Mouse (Mus musculus) frontal cortex, postnatal 25 days (tissue): ENCODE results near the gene Nlrx1.

Experiments
- DNase-seq, 2 experiments: peaks; one replicate each; pipeline ENCODE4 v3.0.0; 2022; ENCODE audit warnings: low spot score in 2 of 2

Nlrx1 gene

GRCm38 (mm10) chr9:44236601-44237000 is 31.8 kb downstream of the Nlrx1 start:
- no peak for DNase-seq

- DNase-seq = no peak
Measured at GRCm38 (mm10) chr9:44234479-44235427, 33.6 kb downstream of the Nlrx1 start.

- peak; percentile 97 to 99 for DNase-seq
Measured at GRCm38 (mm10) chr9:44233802-44234478, 34.5 kb downstream of the Nlrx1 start, which contains the start of gene Cbl. Gene Cbl, minus strand, starts transcription at chr9:44234049.

GRCm38 (mm10) chr9:44233021-44233801 is 35.2 kb downstream of the Nlrx1 start:
- DNase-seq = no peak

GRCm38 (mm10) chr9:44231609-44232008 is 36.8 kb downstream of the Nlrx1 start:
- DNase-seq = no peak

- DNase-seq = no peak
Measured at GRCm38 (mm10) chr9:44225993-44226392, 42.4 kb downstream of the Nlrx1 start.

- DNase-seq = no peak
Measured at GRCm38 (mm10) chr9:44213538-44213937, 54.9 kb downstream of the Nlrx1 start.

GRCm38 (mm10) chr9:44212406-44212805 is 56.0 kb downstream of the Nlrx1 start:
- no peak for DNase-seq

GRCm38 (mm10) chr9:44209416-44209815 is 59.0 kb downstream of the Nlrx1 start:
- DNase-seq = no peak

- DNase-seq = no peak
Measured at GRCm38 (mm10) chr9:44207840-44208239, 60.6 kb downstream of the Nlrx1 start.
